Mouse (Mus musculus) myocyte (in vitro differentiated cells): Measurements from ENCODE around the gene Asphd1.

Source experiments
- CEBPB ChIP-seq: IDR thresholded peaks from 2 replicates; pipeline ENCODE4 v1.6.1; 2011; ENCODE audit warnings: mild to moderate bottlenecking, moderate library complexity; ENCODE audit not compliant: poor library complexity, insufficient read depth, severe bottlenecking
- E2F4 ChIP-seq: IDR thresholded peaks from one replicate; pipeline ENCODE4 v1.6.1; 2011; ENCODE audit warnings: mild to moderate bottlenecking, control low read depth, moderate library complexity; ENCODE audit not compliant: insufficient read depth
- MAX ChIP-seq: IDR thresholded peaks from one replicate; pipeline ENCODE4 v1.6.1; 2011; ENCODE audit warnings: low read depth, mild to moderate bottlenecking, control low read depth
- POLR2A ChIP-seq: IDR thresholded peaks from one replicate; pipeline ENCODE4 v1.6.1; 2011; ENCODE audit warnings: low read depth, mild to moderate bottlenecking, control low read depth, moderate library complexity; ENCODE audit not compliant: insufficient read length
- USF1 ChIP-seq: IDR thresholded peaks from one replicate; pipeline ENCODE4 v1.6.1; 2011; ENCODE audit warnings: low read depth, mild to moderate bottlenecking, control low read depth, moderate library complexity

DNA sequence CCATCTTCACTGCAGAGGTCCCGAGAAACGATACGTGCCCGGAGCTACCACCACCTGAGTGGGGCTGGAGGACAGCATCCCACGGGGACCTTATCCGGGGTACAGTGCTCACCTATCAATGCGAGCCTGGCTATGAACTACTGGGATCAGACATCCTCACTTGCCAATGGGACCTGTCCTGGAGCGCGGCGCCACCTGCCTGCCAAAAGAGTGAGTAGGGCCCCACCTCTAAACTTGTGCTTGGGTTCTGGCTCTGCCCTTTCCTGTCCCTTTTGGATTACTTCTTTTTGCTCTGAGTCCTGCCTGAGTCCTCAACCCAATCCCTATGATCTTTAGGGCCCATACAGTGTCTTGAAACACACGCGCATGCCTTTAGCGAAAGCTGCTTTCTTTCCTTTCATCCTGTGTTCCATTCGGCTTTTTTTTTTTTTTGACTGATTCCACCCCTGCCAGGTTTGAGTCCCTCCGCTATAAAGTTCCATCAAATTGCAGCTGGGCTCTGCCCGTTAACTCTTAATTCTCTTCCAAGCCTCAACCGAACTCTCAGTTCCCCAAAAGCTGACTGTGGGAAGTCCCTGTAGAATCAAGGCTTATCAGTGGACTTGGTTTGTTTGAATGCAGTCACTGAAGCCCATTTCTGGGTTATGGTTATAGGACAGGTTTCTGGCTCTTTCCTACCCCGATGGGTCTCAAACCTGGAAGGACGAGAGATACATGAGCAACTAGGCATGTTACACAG, 14.3 kb upstream of the Asphd1 start:
- TF ChIP-seq USF1 (no peak), POLR2A (no peak), MAX (no peak), E2F4 (no peak), CEBPB (no peak)
